Mouse (Mus musculus) neural tube, embryonic 13.5 days (tissue): ENCODE measurements around the gene Nelfb. TPM values are rescaled to one million over a fixed set of nuclear protein-coding genes. Genes with fewer than 3 reads are reported as not detected.

Experiments used
- ATAC-seq: fragments of 200-750 bp; cut with Nextera tagmentation; 2 replicates; pipeline ENCODE4 v1.8.0; 2017; ENCODE audit warnings: low read depth, mild to moderate bottlenecking, moderate TSS enrichment, moderate library complexity
- H3K27ac ChIP-seq: fragments of 300-500 bp; sonication (generic); replicated peaks from 2 replicates; pipeline ENCODE4 v1.5.1; 2015; ENCODE audit warnings: moderate library complexity, mild to moderate bottlenecking, inconsistent platforms
- H3K27me3 ChIP-seq: fragments of 300-500 bp; sonication (generic); 2 replicates; pipeline ENCODE4 v1.6.1; 2015; ENCODE audit warnings: mild to moderate bottlenecking, inconsistent platforms
- H3K36me3 ChIP-seq: fragments of 300-500 bp; sonication (generic); 2 replicates; pipeline ENCODE4 v1.6.1; 2015; ENCODE audit warnings: mild to moderate bottlenecking, inconsistent platforms
- H3K4me1 ChIP-seq: fragments of 300-500 bp; sonication (generic); replicated peaks from 2 replicates; pipeline ENCODE4 v1.6.1; 2015; ENCODE audit warnings: inconsistent platforms
- H3K4me2 ChIP-seq: fragments of 300-500 bp; sonication (generic); 2 replicates; pipeline ENCODE4 v1.6.1; 2015; ENCODE audit warnings: inconsistent platforms, mild to moderate bottlenecking, moderate library complexity
- H3K4me3 ChIP-seq: fragments of 300-500 bp; sonication (generic); 2 replicates; pipeline ENCODE4 v1.5.1; 2015; ENCODE audit warnings: mild to moderate bottlenecking, inconsistent platforms
- H3K9ac ChIP-seq: fragments of 300-500 bp; sonication (generic); 2 replicates; pipeline ENCODE4 v1.6.1; 2015; ENCODE audit warnings: moderate library complexity, mild to moderate bottlenecking, inconsistent platforms
- H3K9me3 ChIP-seq: fragments of 300-500 bp; sonication (generic); 2 replicates; pipeline ENCODE4 v1.6.1; 2016; ENCODE audit warnings: inconsistent platforms
- WGBS: fragments of 180-500 bp; shearing (Covaris S2); methylation state at CpG from one replicate; pipeline ENCODE4 v1.1.7; 2015; 5-methylcytosine and 5-hydroxymethylcytosine counted together
- polyA plus RNA-seq: library from polyadenylated mRNA; unstranded; fragments of >200 nt; fragmentation: Nextera tagmentation; extraction: Ambion mirVana; gene quantifications from 2 replicates; pipeline ENCODE4 v1.2.1, GENCODE M21; 2015

Nelfb gene
- polyA plus RNA-seq, 1 experiment from 2014 or later = 95.1 TPM

GRCm38 (mm10) chr2:25228995-25229530 is 17.8 kb upstream of the Nelfb start:
- 68% methylated on average over 6 of the region's 6 CpGs for WGBS
- Histone ChIP-seq H3K27me3 (no peaks in the 10 kb centered on the region; the same call in 1 of the 2 replicates), H3K27ac (no peak overlapping the region; the same call in 1 of the 2 replicates), H3K9ac (peak overlapping the region; percentile 44; the same call in 1 of the 2 replicates), H3K4me2 (peak overlapping the region; percentile 42), H3K36me3 (no peaks in the 10 kb centered on the region), H3K9me3 (no peaks in the 10 kb centered on the region), H3K4me3 (peak overlapping the region; percentile 20; the same call in 1 of the 2 replicates), H3K4me1 (peaks cover 18% of the 10 kb centered on the region)
- ATAC-seq = no peak

DNA sequence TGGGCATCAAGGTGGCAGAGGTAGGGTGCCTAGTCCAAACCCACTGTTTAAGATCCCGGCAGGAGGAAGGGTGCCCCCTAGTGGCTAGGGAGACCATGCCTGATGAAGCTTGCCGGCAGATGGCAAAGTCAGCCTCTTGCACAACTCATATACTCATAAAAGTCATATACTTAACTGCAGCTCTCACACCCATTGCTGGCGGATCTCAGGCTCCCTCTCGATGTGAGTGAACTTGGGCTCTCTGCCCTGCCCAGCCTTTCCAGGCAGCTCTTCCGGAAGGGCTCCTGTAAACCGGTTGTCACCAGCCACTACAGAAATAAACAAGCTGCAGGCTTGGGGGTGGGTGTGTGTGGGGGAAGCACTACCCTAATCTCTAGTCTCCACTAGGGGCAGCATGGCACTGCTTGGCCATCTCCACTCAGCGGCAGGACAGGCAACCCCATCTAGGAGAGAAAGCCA is 17.2 kb upstream of the Nelfb start:
- Histone ChIP-seq H3K9ac (peak overlapping the region; percentile 44; the same call in 1 of the 2 replicates), H3K4me3 (peak overlapping the region; percentile 20), H3K9me3 (no peaks in the 10 kb centered on the region), H3K4me1 (peaks cover 23% of the 10 kb centered on the region), H3K27me3 (no peaks in the 10 kb centered on the region; the same call in 1 of the 2 replicates), H3K4me2 (peak overlapping the region; percentile 42), H3K27ac (peak overlapping the region; percentile 69; the same call in 1 of the 2 replicates), H3K36me3 (no peaks in the 10 kb centered on the region)
- ATAC-seq = no peak
- 0% methylated on average over 7 of the region's 7 CpGs for WGBS

DNA sequence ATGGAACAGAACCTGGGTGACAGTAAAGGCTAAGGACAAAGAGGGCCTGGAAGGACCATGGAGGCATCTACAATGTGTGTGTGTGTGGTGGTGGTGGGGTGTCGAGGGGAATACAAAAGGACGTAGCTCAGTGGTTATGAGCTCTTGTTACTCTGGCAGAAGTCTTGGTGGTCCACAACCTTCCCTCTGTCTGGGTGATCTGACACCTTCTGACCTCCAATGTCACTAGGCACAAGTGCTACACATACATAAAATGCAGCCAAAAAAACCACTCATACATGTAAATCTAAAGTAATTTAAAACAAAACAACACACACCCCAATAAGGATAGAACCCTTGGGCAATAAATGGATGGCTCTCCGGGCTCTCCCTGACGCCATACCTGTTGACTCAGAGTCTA is 16.1 kb upstream of the Nelfb start:
- no peak for ATAC-seq
- H3K27ac ChIP-seq = no peak overlapping the region
- H3K4me1 ChIP-seq = peaks cover 30% of the 10 kb centered on the region
- no peak overlapping the region for H3K9ac ChIP-seq
- H3K27me3 ChIP-seq = no peaks in the 10 kb centered on the region; the same call in 1 of the 2 replicates
- WGBS = 85% methylated on average over 4 of the region's 4 CpGs
- no peaks in the 10 kb centered on the region for H3K36me3 ChIP-seq
- no peaks in the 10 kb centered on the region for H3K9me3 ChIP-seq
- H3K4me3 ChIP-seq = no peak overlapping the region
- H3K4me2 ChIP-seq = no peak overlapping the region

- H3K27me3 ChIP-seq = no peaks in the 10 kb centered on the region; the same call in 1 of the 2 replicates
- H3K27ac ChIP-seq = no peak overlapping the region
- H3K4me2 ChIP-seq = no peak overlapping the region
- WGBS = 81% methylated on average over 5 of the region's 5 CpGs
- H3K36me3 ChIP-seq = peaks cover 5% of the 10 kb centered on the region
- H3K9me3 ChIP-seq = no peaks in the 10 kb centered on the region
- H3K4me3 ChIP-seq = no peak overlapping the region
- ATAC-seq = no peak
- H3K9ac ChIP-seq = no peak overlapping the region
- H3K4me1 ChIP-seq = peaks cover 30% of the 10 kb centered on the region
These were observed 15.6 kb upstream of the Nelfb start for GRCm38 (mm10) chr2:25226864-25227263.

DNA sequence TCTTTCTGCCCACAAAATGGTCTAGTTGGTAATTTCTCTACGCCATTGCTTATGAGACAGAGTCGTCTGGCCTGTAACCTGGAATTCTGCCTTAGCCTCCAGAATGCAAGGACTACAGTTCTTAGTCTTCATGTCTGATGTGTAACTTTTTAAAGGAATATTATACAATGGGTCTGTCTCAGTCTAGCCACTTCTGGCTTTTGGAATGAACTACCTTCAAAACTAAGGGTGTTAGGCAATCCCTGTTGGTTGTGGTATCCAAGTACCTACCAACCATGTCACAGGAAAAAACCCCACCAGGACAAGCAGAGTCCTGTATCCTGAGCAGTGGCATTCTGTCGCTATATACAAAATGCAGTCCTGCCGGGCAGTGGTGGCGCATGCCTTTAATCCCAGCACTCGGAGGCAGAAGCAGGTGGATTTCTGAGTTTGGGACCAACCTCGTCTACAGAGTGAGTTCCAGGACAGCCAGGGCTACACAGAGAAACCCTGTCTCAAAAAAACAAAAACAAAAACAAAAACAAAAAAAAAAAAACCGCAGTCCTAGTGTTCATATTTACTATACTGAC is 14.6 kb upstream of the Nelfb start:
- H3K27me3 ChIP-seq = no peaks in the 10 kb centered on the region; the same call in 1 of the 2 replicates
- 82% methylated on average over 8 of the region's 8 CpGs for WGBS
- H3K9me3 ChIP-seq = no peaks in the 10 kb centered on the region
- peak overlapping the region; percentile 97 for H3K27ac ChIP-seq
- H3K36me3 ChIP-seq = peaks cover 14% of the 10 kb centered on the region
- H3K9ac ChIP-seq = peak overlapping the region; percentile 74; the same call in 1 of the 2 replicates
- no peak for ATAC-seq
- H3K4me3 ChIP-seq = no peak overlapping the region
- peaks cover 30% of the 10 kb centered on the region for H3K4me1 ChIP-seq
- H3K4me2 ChIP-seq = peak overlapping the region; percentile 55

DNA sequence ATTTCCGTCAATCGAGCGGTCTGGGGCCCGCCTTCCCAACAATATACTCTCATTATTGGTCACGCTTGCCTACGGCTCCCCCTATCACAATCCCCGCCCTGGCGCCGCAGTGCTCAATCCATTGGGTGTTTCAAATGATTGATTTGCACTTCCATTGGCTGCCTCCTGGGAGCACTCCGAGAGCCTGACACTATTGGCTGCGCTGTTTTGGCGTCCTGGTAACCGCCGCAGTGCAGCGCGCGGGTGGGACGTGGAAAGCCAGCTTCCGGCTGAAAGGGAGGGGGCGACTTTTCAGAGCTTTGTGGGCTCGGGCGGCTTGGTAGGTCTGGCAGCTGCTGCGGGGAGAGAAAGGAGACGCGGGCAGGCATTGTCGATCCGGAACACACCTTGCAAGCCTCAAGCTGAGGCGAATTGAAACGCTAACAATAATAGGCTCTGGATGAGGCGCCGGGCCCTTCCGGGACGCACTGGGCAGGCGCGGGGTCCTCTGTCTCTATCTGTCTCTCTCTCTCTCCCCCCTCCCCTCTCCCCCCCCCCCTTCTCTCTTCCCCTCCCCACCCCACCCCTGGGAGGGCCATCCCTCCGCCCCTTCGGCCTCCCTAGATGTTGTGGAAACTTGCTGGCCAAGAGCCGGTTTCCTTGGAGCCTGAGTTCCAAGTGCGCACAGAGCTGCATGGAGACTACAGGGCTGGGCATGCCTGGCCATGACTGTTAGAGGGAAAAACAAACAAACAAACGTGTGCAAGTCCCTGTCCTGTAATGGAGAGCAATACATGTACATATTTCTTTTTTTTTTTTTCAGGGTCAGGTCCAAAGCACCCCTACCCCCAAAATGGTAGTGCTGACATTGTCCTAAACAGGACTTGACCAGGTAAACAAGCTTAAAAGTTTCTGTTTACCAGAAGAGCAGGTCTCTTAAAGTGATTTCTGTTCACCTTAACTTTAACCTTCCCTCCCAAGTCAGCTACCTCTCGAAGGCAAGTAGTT is 13.8 kb upstream of the Nelfb start:
- H3K36me3 ChIP-seq = peaks cover 14% of the 10 kb centered on the region
- no peaks in the 10 kb centered on the region for H3K27me3 ChIP-seq
- H3K27ac ChIP-seq = peak overlapping the region; percentile 97
- ATAC-seq = peak; percentile 97
- peak overlapping the region; percentile 55 for H3K4me2 ChIP-seq
- peaks cover 30% of the 10 kb centered on the region for H3K4me1 ChIP-seq
- no peaks in the 10 kb centered on the region for H3K9me3 ChIP-seq
- H3K4me3 ChIP-seq = peak overlapping the region; percentile 50
- WGBS = 2% methylated on average over 41 of the region's 41 CpGs
- peak overlapping the region; percentile 74 for H3K9ac ChIP-seq

DNA sequence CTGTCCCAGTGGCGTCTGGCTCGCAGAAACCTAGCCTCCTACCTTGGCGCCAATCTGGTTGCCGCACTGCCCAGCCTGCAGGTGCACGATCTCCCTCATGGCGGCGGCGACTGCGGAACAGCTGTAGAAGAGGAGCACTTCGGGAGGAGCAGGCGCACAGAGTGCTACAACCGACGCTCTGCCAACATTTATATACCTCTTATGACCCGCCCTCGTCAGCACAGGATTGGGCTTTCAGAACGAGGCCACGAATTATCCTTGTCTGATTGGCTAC is 13.1 kb upstream of the Nelfb start, which contains the start of gene Tubb4b:
Gene Tubb4b (minus strand): TSS at position 211 of the 274 bp plus-strand sequence.
- no peak for ATAC-seq
- Histone ChIP-seq H3K4me1 (peaks cover 30% of the 10 kb centered on the region), H3K27ac (peak within 1 kb of the TSS; percentile 97), H3K4me3 (peak within 1 kb of the TSS; percentile 94), H3K9ac (peak within 1 kb of the TSS; percentile 91), H3K27me3 (no peaks in the 10 kb centered on the region), H3K36me3 (peaks cover 14% of the 10 kb centered on the region), H3K9me3 (no peaks in the 10 kb centered on the region), H3K4me2 (peak within 1 kb of the TSS; percentile 96)
- under 1% methylated on average over 17 of the region's 17 CpGs for WGBS

- peak; percentile 29 for ATAC-seq
- WGBS = 3% methylated on average over 51 of the region's 53 CpGs
These were observed 12.6 kb upstream of the Nelfb start for GRCm38 (mm10) chr2:25223681-25224491.

DNA sequence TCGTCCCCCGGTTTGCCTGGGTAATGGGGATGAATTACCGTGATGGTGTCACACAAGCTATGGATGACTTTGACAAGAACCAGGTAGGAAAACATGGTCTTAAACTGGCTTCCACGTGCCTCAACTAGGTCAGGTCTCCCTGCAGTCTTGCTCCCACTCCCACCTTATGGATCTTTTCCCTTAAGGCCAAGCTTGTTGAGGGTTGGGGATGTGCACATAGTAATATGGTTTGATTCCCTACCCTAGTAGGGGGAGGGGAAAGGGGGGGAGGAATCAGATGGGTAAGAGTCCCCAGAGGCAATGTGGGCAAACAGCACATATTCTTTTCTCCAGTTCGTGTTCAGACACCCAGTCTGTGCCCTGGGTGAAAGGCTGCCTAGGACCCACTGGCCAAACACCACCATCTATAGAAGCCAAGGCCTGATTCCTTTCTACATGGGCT is 10.1 kb upstream of the Nelfb start:
- WGBS = 70% methylated on average over 5 of the region's 5 CpGs
- H3K27me3 ChIP-seq = no peaks in the 10 kb centered on the region
- H3K9ac ChIP-seq = no peak overlapping the region
- peaks cover 20% of the 10 kb centered on the region for H3K4me1 ChIP-seq
- H3K4me3 ChIP-seq = no peak overlapping the region
- peaks cover 14% of the 10 kb centered on the region for H3K36me3 ChIP-seq
- ATAC-seq = no peak
- H3K4me2 ChIP-seq = no peak overlapping the region
- H3K27ac ChIP-seq = no peak overlapping the region
- H3K9me3 ChIP-seq = no peaks in the 10 kb centered on the region

More at GRCm38 (mm10) chr2:25223681-25224491, 12.6 kb upstream of the Nelfb start:
- Histone ChIP-seq H3K27me3 (no peaks in the 10 kb centered on the region), H3K4me1 (peaks cover 27% of the 10 kb centered on the region), H3K9me3 (no peaks in the 10 kb centered on the region), H3K9ac (peak overlapping the region; percentile 91), H3K27ac (peak overlapping the region; percentile 95), H3K4me2 (peak overlapping the region; percentile 96), H3K36me3 (peaks cover 14% of the 10 kb centered on the region), H3K4me3 (peak overlapping the region; percentile 94)

DNA sequence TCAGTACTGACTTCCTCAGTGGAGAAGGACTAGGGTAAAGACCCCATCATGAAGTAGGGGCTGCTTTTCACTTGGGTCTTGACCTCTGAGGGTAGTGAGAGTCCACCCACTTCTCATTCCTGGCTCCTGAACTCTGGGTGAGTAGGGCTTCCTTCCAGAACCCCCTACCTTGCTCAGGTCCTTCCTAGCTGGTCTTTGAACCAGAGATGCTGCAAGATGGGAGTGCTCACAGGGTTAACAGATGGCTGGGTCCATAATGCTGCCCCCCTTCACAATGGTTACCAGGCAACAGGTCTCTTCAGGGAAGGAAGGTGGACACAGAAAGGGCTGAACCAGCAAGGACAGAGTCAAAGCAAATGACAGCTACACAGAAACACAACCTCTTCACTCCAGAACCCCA is 7.2 kb upstream of the Nelfb start, which contains the start of gene Fam166a:
Gene Fam166a (plus strand): TSS at position 301 of the 400 bp plus-strand sequence.
- Histone ChIP-seq H3K27me3 (peaks cover 9% of the 10 kb centered on the region; the same call in 1 of the 2 replicates), H3K4me3 (no peak within 1 kb of the TSS), H3K9ac (no peak within 1 kb of the TSS), H3K4me1 (peaks cover 7% of the 10 kb centered on the region), H3K27ac (no peak within 1 kb of the TSS), H3K36me3 (peaks cover 14% of the 10 kb centered on the region), H3K9me3 (no peaks in the 10 kb centered on the region), H3K4me2 (no peak within 1 kb of the TSS)
- ATAC-seq = no peak

DNA sequence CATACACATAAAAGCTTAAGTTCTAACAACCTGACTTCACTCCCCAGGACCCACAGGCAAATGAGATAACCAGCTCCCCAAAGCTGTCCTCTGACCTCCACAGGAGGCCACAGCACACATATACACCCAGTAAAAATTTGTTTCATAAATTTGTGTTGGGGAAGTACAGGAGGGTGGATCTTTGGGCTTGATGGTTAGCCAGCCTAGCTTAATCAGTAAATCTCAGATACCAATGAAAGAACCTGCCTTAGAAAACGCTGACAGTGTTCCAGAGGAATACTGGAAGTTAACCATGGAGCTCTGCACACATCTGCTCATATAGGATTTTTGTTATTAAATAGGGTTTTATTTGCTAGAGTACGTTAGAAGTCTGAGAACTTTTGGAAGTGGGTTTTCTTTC is 6.4 kb upstream of the Nelfb start:
- Histone ChIP-seq H3K27me3 (peaks cover 15% of the 10 kb centered on the region; the same call in 1 of the 2 replicates), H3K4me1 (no peaks in the 10 kb centered on the region), H3K9ac (no peak overlapping the region), H3K4me2 (no peak overlapping the region), H3K9me3 (no peaks in the 10 kb centered on the region), H3K27ac (no peak overlapping the region), H3K36me3 (peaks cover 14% of the 10 kb centered on the region), H3K4me3 (no peak overlapping the region)
- 57% methylated on average over 2 of the region's 2 CpGs for WGBS
- ATAC-seq = no peak
